Mouse (Mus musculus) C2C12 (cell line): ENCODE data around the gene Usp42. TPM values are rescaled to one million over a fixed set of nuclear protein-coding genes. Genes with fewer than 3 reads are reported as not detected.

Experiments used
- H3K27me3 ChIP-seq: one replicate; pipeline ENCODE4 v1.6.1; 2011; ENCODE audit not compliant: control insufficient read depth, insufficient read depth, insufficient read length
- H3K36me3 ChIP-seq: one replicate; pipeline ENCODE4 v1.6.1; 2011; ENCODE audit not compliant: control insufficient read depth, insufficient read depth
- H3K4me3 ChIP-seq: one replicate; pipeline ENCODE4 v1.5.1; 2011; ENCODE audit warnings: mild to moderate bottlenecking, control low read depth; ENCODE audit not compliant: poor library complexity, insufficient read depth, severe bottlenecking
- H3K79me2 ChIP-seq: one replicate; pipeline ENCODE4 v1.6.1; 2011; ENCODE audit not compliant: control insufficient read depth, insufficient read depth
- H3K79me3 ChIP-seq: one replicate; pipeline ENCODE4 v1.6.1; 2011; ENCODE audit warnings: low read depth, control low read depth
- H3ac ChIP-seq: one replicate; pipeline ENCODE3; 2011; ENCODE audit warnings: low read depth; ENCODE audit not compliant: control insufficient read depth, insufficient read length
- CEBPB ChIP-seq: IDR thresholded peaks from one replicate; pipeline ENCODE4 v1.6.1; 2011; ENCODE audit warnings: low read depth, mild to moderate bottlenecking, control low read depth, moderate library complexity
- CTCF ChIP-seq: IDR thresholded peaks from one replicate; pipeline ENCODE4 v1.5.1; 2011; ENCODE audit not compliant: control insufficient read depth, insufficient read depth, insufficient read length
- FOSL1 ChIP-seq: IDR thresholded peaks from one replicate; pipeline ENCODE4 v1.8.0; 2011; ENCODE audit warnings: mild to moderate bottlenecking, low read length; ENCODE audit not compliant: poor library complexity, insufficient read depth, severe bottlenecking
- MAX ChIP-seq: IDR thresholded peaks from one replicate; pipeline ENCODE4 v1.6.1; 2011; ENCODE audit warnings: mild to moderate bottlenecking, control low read depth
- MYOD1 ChIP-seq: IDR thresholded peaks from one replicate; pipeline ENCODE4 v1.6.1; 2011; ENCODE audit warnings: low read depth; ENCODE audit not compliant: control insufficient read depth, insufficient read length
- MYOG ChIP-seq: IDR thresholded peaks from one replicate; pipeline ENCODE4 v1.6.1; 2011; ENCODE audit not compliant: control insufficient read depth, insufficient read length; ENCODE audit errors: extremely low read depth
- USF1 ChIP-seq: IDR thresholded peaks from one replicate; pipeline ENCODE4 v1.6.1; 2011; ENCODE audit warnings: low read depth, mild to moderate bottlenecking, control low read depth, moderate library complexity
- polyA plus RNA-seq: library from polyadenylated mRNA; unstranded; fragments of >200 nt; fragmentation: generic; extraction: Trizol; gene quantifications from one replicate; pipeline ENCODE4 v1.2.1, GENCODE M21; 2012; ENCODE audit warnings: missing spikeins

Usp42 gene
- polyA plus RNA-seq, 1 experiment = 4.8 TPM

DNA sequence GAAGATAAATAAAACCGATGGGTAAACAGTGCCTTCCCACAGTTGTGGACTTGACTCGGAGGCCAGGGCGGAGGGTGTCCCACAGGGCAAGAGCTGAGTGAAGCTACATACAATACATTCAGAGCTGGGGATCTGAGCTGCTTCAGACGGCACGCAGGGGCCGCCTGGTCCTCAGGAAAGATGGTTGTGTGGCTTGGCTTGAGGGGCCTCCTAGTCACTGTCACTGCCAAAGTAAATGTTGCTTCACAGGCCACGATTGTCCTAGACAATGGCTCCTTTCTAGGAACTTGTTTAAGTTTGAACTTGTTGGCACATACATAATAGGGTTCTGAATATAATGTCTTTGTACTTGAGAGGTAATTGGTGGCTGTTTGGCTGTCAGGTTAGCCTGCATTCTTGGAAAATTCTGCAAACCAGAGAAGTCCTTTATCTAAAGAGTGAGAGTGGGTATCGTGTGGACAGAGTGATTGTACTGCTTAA, 47.1 kb downstream of the Usp42 start:
- peaks cover 32% of the 10 kb centered on the region for H3K79me2 ChIP-seq
- H3ac ChIP-seq = no peak overlapping the region
- peaks cover 14% of the 10 kb centered on the region for H3K79me3 ChIP-seq
- no peak overlapping the region for H3K4me3 ChIP-seq
- TF ChIP-seq MYOD1 (no peak), FOSL1 (no peak), MAX (no peak), MYOG (no peak), USF1 (no peak), CEBPB (no peak), CTCF (no peak)
- no peaks in the 10 kb centered on the region for H3K27me3 ChIP-seq
- H3K36me3 ChIP-seq = peaks cover 34% of the 10 kb centered on the region

DNA sequence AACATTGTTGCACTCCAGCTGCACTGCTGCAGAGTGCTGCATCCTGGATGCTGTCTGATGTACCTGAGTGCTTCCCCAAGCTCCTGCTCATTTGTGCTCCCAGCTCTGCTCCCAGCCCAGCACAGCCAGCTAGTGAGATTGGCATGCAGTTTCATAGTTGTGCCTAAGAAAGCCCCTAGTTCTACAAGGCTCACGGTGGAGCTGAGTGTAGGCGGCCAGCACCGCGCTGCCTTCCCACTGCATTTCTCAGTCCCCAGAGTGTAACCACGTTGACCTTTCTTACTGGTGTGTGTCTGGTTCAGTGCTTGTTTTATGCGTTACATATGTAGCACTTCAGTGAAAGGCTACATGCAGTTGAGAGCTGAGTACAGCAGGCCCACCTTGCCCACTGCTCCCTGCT, 48.4 kb downstream of the Usp42 start:
- Histone ChIP-seq H3K36me3 (peaks cover 27% of the 10 kb centered on the region), H3ac (no peak overlapping the region), H3K79me2 (peaks cover 44% of the 10 kb centered on the region), H3K4me3 (no peak overlapping the region), H3K79me3 (peaks cover 21% of the 10 kb centered on the region), H3K27me3 (no peaks in the 10 kb centered on the region)
- TF ChIP-seq MYOD1 (no peak), CEBPB (no peak), MYOG (no peak), FOSL1 (no peak), MAX (no peak)

GRCm38 (mm10) chr5:143679654-143680053, 52.4 kb downstream of the Usp42 start:
- no peaks in the 10 kb centered on the region for H3K36me3 ChIP-seq
- no peak overlapping the region for H3K4me3 ChIP-seq
- peaks cover 36% of the 10 kb centered on the region for H3K79me3 ChIP-seq
- peaks cover 78% of the 10 kb centered on the region for H3K79me2 ChIP-seq
- no peak for TF ChIP-seq MYOD1
- no peak for TF ChIP-seq MYOG
- no peak for TF ChIP-seq FOSL1
- no peak for TF ChIP-seq MAX
- TF ChIP-seq USF1 = no peak
- no peak for TF ChIP-seq CTCF
- TF ChIP-seq CEBPB = no peak
- no peak overlapping the region for H3ac ChIP-seq
- H3K27me3 ChIP-seq = no peaks in the 10 kb centered on the region

DNA sequence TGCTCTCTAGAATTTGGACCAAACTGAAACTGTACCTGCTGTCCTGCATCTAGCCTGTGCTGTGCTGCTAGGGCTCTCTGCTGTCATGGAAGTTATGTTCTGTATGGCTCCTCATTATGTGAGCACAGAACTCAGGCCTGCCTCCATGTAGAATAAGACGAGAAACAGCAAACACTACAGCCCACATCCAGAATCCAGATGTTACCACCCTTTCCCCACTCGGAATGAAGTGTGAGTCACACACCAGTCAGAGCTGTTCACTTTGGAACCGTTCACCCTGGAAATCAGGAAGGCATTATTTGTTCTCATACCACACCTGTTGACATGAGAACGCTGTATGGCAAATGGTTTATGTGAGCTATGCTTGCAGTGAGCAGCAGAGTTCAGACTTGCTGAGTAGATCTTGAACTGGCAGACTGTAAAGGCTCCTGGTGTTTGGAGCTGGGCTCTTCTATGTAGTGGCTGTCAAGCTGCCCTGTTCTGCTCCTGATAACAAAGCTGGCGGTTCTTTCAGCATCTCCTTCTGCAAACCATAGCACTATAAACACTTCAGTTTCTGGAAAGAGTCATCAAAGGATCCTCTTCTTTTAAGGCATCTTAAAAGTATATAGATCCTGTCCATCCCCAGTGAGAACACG, 53.3 kb downstream of the Usp42 start:
- H3K79me3 ChIP-seq = peaks cover 39% of the 10 kb centered on the region
- no peak overlapping the region for H3ac ChIP-seq
- H3K4me3 ChIP-seq = no peak overlapping the region
- no peaks in the 10 kb centered on the region for H3K36me3 ChIP-seq
- peaks cover 83% of the 10 kb centered on the region for H3K79me2 ChIP-seq
- no peaks in the 10 kb centered on the region for H3K27me3 ChIP-seq
- peak; percentile 42 for TF ChIP-seq MYOD1
- no peak for TF ChIP-seq MAX

DNA sequence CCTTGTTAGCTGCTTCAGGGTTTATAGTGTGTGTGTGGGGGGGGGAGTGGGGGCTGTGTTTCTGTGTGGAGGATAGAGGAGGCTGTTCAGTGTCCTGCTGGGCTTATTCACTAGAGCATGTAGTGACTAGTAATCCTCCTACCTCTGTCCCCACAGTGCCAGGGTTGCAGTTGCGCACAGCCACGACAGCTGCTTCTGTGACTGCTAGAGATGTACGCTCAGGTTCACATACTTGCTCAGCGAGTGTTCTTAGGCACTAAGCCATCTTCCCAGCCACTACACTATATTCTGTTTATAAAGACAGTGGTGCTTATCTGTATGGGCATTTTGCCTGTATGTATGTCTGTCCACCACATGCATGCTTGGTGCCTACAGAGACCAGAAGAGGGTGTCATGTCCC, 54.7 kb downstream of the Usp42 start:
- Histone ChIP-seq H3K79me3 (peaks cover 49% of the 10 kb centered on the region), H3ac (no peak overlapping the region), H3K4me3 (no peak overlapping the region), H3K27me3 (no peaks in the 10 kb centered on the region), H3K36me3 (no peaks in the 10 kb centered on the region), H3K79me2 (peaks cover 88% of the 10 kb centered on the region)
- TF ChIP-seq MAX = no peak
- peak; percentile 68 for TF ChIP-seq MYOD1

DNA sequence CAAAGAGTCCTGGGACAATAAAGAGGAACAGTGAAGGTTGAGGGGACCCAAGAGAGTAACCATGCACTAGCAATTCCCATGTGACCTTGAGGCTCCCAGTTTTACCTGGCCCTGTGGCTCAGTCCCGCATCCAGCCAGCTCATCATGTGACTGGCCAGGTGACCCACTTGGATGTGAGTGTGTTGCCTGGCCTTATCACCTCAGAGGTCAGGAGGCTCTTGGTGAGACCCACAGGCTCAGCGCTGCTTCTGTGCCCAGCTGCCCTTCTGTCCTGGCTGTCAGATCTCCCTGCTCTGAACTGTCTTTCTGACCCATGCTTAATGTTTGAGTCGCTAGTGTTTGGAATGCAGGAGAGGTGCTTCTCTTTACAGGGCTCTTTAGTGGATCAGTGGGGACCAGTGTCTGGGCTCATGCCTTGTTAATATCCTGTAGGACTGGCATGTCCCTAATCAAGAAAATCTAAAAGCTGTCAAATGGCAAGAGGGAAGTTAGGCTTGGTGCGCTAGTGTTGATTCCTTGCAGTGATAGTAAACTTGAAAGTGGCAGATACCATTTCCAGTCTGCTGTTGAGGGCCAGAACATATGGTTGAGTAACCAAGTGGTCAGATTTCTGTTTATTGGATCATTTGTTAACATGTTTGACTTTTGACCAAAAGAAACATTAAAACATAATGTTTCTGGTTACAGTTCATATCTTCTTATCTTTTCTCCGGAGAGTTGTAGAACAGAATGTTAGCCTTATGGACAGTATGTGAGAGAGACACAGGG, 55.7 kb downstream of the Usp42 start:
- H3K27me3 ChIP-seq = no peaks in the 10 kb centered on the region
- no peak overlapping the region for H3K4me3 ChIP-seq
- no peak overlapping the region for H3ac ChIP-seq
- peaks cover 51% of the 10 kb centered on the region for H3K79me3 ChIP-seq
- no peaks in the 10 kb centered on the region for H3K36me3 ChIP-seq
- peaks cover 89% of the 10 kb centered on the region for H3K79me2 ChIP-seq
- peak; percentile 3 for TF ChIP-seq USF1
- no peak for TF ChIP-seq CEBPB
- TF ChIP-seq FOSL1 = no peak
